Mouse (Mus musculus) heart, adult 2 months (tissue): ENCODE data around the gene Kifc1.
"Not testable (repeated sequence)": the region's sequence is repeated elsewhere in the genome, so short reads cannot be mapped to it uniquely, and the experiment has no call there.

Source experiments
- CTCF ChIP-seq: fragments of 200-600 bp; IDR thresholded peaks from 2 replicates; pipeline ENCODE4 v1.8.1; 2022; ENCODE audit warnings: antibody characterized with exemption, mild to moderate bottlenecking, moderate library complexity
- EP300 ChIP-seq: fragments of 200-500 bp; IDR thresholded peaks from 2 replicates; pipeline ENCODE4 v1.6.1; 2011; ENCODE audit warnings: low read depth, low read length, control low read depth; ENCODE audit not compliant: insufficient read depth
- POLR2A ChIP-seq: fragments of 200-500 bp; IDR thresholded peaks from 2 replicates; pipeline ENCODE4 v1.6.1; 2011; ENCODE audit warnings: mild to moderate bottlenecking, low read depth, low read length, control low read depth; ENCODE audit not compliant: insufficient read depth

- TF ChIP-seq POLR2A, CTCF, EP300: not testable (repeated sequence)
Observed at GRCm38 (mm10) chr17:33903911-33904651, 13.6 kb upstream of the Kifc1 start.
